Mouse (Mus musculus) heart, embryonic 12.5 days (tissue): ENCODE measurements around the gene Gdpd4. TPM values are rescaled to one million over a fixed set of nuclear protein-coding genes. Genes with fewer than 3 reads are reported as not detected.

Experiments
- ATAC-seq: fragments of 200-750 bp; cut with Nextera tagmentation; 2 replicates; pipeline ENCODE4 v1.8.0; 2017; ENCODE audit warnings: moderate TSS enrichment, moderate library complexity; ENCODE audit not compliant: insufficient number of reproducible peaks, low FRiP score
- H3K27ac ChIP-seq: fragments of 300-500 bp; sonication (generic); 2 replicates; pipeline ENCODE4 v1.5.1; 2016; ENCODE audit warnings: mild to moderate bottlenecking, moderate library complexity; ENCODE audit not compliant: poor library complexity, severe bottlenecking
- H3K27me3 ChIP-seq: fragments of 300-500 bp; sonication (generic); replicated peaks from 2 replicates; pipeline ENCODE4 v1.6.1; 2016; ENCODE audit warnings: mild to moderate bottlenecking, moderate library complexity
- H3K36me3 ChIP-seq: fragments of 300-500 bp; sonication (generic); 2 replicates; pipeline ENCODE4 v1.6.1; 2016; ENCODE audit warnings: mild to moderate bottlenecking, moderate library complexity
- H3K4me1 ChIP-seq: fragments of 300-500 bp; sonication (generic); replicated peaks from 2 replicates; pipeline ENCODE4 v1.6.1; 2016; ENCODE audit warnings: mild to moderate bottlenecking
- H3K4me2 ChIP-seq: fragments of 300-500 bp; sonication (generic); 2 replicates; pipeline ENCODE4 v1.6.1; 2016; ENCODE audit warnings: mild to moderate bottlenecking, moderate library complexity
- H3K4me3 ChIP-seq: fragments of 300-500 bp; sonication (generic); 2 replicates; pipeline ENCODE4 v1.5.1; 2016; ENCODE audit warnings: mild to moderate bottlenecking
- H3K9ac ChIP-seq: fragments of 300-500 bp; sonication (generic); 2 replicates; pipeline ENCODE4 v1.6.1; 2016; ENCODE audit warnings: mild to moderate bottlenecking, moderate library complexity
- H3K9me3 ChIP-seq: fragments of 300-500 bp; sonication (generic); replicated peaks from 2 replicates; pipeline ENCODE4 v1.6.1; 2016; ENCODE audit warnings: mild to moderate bottlenecking, moderate library complexity
- WGBS: fragments of 180-500 bp; shearing (Covaris S2); methylation state at CpG from one replicate; pipeline ENCODE4 v1.1.7; 2016; 5-methylcytosine and 5-hydroxymethylcytosine counted together
- polyA plus RNA-seq: library from polyadenylated mRNA; unstranded; fragments of >200 nt; fragmentation: Nextera tagmentation; extraction: Ambion mirVana; gene quantifications from 2 replicates; pipeline ENCODE4 v1.2.1, GENCODE M21; 2016

Gene Gdpd4
- polyA plus RNA-seq, 1 experiment from 2014 or later, result not detected

DNA sequence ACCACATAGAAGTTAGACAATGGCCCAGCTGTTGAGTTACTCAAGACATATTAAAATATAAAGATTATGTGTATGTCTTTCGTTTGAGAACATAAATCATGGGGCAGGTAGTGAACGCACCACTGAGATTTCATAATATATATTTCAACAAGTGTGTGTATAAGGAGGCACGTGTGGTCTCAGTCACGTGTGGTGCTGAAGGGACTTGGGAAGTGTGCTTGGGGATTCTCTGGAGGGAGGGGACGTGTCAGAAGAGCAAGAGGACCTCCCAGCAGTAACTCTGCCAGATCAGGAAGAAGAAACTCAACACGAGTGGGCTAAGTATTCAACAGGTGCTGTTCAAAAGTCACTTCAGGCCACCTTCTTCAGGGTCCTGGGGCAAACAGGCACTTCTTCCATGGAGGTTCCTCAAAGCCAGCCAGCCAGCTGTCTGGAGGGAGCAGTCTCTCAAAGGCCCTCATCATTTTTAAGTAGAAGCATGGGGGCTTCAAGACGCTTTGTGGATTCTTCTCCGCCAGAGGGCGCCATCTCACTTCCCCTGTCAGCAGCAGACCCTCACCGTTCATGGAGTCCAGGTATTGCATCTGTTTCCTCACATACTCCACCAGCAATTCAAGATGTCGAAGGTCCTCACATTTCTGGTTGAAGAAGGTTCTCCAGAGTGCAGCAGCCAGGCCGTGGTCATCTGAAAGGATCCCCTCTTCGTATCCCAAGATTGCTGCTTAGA, 64.5 kb downstream of the Gdpd4 start:
- no peaks in the 10 kb centered on the region for H3K9me3 ChIP-seq
- no peak overlapping the region for H3K9ac ChIP-seq
- H3K4me1 ChIP-seq, result no peaks in the 10 kb centered on the region
- H3K36me3 ChIP-seq, result no peaks in the 10 kb centered on the region
- H3K27ac ChIP-seq, result no peak overlapping the region
- H3K4me2 ChIP-seq, result no peak overlapping the region
- no peaks in the 10 kb centered on the region for H3K27me3 ChIP-seq
- ATAC-seq, result no peak
- WGBS, result 47% methylated on average over 13 of the region's 13 CpGs
- no peak overlapping the region for H3K4me3 ChIP-seq

DNA sequence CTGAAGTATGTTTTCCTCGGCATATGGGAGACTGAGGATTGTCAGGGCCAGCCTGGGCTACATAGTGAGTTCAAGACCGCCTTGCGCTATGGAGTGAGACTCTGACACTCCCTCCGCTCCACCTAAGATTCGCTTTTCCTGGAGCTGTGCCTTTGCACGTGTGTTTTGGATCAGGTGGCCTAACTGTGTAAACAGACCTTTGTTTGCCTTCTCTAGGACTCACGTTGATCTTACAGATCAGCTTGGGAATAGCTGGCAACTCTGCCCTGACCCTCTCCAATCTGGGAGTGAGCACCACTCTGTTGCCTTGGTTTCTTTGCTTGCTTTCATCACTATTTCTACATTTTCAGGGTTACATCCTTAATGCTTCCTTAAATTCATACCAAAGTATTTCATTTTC, 82.9 kb downstream of the Gdpd4 start:
- Histone ChIP-seq H3K27me3 (no peaks in the 10 kb centered on the region), H3K4me1 (no peaks in the 10 kb centered on the region), H3K9ac (no peak overlapping the region), H3K27ac (no peak overlapping the region), H3K36me3 (no peaks in the 10 kb centered on the region), H3K4me2 (no peak overlapping the region), H3K4me3 (no peak overlapping the region), H3K9me3 (0 out of 2 replicates have a peak, but pooled peaks cover 4% of the 10 kb centered on the region)
- WGBS, result 73% methylated on average over 7 of the region's 7 CpGs
- no peak for ATAC-seq

DNA sequence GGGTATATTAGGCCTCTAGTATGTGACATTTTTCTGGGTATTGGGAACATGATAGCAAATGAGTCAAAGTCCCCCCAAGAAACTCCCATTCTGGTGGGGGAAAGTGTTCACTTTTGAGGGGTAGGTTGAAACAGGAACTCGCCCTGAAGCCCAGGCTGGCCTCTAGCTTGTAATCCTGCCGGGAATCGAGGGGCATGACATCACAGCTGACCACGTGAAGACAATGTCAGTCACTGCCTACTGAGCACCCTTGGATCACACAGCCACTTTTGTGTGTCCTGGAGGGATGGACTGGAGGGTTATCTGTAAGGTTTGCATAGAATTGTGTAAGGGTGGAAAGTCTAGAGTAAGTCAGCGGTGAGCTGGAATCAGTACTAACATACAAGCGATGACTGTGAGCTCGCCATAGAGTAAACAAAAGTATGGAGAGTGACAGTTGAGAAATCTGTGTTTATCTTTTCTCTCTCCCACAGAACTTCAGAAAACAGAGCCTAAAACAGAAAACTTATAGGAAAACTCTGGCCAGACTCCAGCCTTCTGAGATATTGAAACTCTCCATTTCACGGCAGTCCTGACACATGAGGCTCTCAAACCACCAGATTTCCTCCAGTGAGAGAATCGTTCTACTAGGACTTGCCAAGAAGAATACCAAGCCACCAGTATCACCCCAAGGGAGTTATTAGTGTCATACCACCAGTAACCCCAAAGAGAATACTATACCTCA, 128.5 kb downstream of the Gdpd4 start:
- H3K9me3 ChIP-seq, result no peaks in the 10 kb centered on the region
- no peak overlapping the region for H3K27ac ChIP-seq
- ATAC-seq, result no peak
- no peak overlapping the region for H3K9ac ChIP-seq
- no peaks in the 10 kb centered on the region; the same call in 1 of the 2 replicates for H3K36me3 ChIP-seq
- no peaks in the 10 kb centered on the region for H3K4me1 ChIP-seq
- no peak overlapping the region for H3K4me2 ChIP-seq
- H3K27me3 ChIP-seq, result no peaks in the 10 kb centered on the region
- H3K4me3 ChIP-seq, result no peak overlapping the region
- 60% methylated on average over 9 of the region's 9 CpGs for WGBS

DNA sequence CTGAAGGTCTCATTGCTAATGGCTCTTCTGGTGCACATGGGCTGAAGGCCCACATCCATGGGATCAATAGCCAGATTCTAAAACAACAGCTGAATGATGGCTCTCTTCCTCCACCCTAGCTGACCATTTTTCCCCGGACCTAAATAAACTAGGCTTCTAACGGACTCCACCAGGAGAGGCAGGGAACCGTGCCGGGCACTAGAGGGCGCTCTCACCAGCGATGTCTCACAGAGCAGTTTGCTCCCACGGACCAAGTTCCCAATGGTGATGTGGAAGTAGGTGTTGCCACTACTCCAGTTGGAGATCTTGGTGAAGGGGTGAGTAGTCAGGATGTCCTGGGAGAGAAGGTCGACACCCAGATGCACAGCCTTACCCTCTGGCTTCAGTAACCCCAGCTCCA, 132.2 kb downstream of the Gdpd4 start:
- Histone ChIP-seq H3K4me2 (no peak overlapping the region), H3K9ac (no peak overlapping the region), H3K36me3 (peaks cover 3% of the 10 kb centered on the region; the same call in 1 of the 2 replicates), H3K27ac (no peak overlapping the region), H3K4me3 (no peak overlapping the region), H3K4me1 (no peaks in the 10 kb centered on the region), H3K9me3 (no peaks in the 10 kb centered on the region), H3K27me3 (no peaks in the 10 kb centered on the region)
- ATAC-seq, result no peak
- WGBS, result 22% methylated on average over 8 of the region's 8 CpGs

DNA sequence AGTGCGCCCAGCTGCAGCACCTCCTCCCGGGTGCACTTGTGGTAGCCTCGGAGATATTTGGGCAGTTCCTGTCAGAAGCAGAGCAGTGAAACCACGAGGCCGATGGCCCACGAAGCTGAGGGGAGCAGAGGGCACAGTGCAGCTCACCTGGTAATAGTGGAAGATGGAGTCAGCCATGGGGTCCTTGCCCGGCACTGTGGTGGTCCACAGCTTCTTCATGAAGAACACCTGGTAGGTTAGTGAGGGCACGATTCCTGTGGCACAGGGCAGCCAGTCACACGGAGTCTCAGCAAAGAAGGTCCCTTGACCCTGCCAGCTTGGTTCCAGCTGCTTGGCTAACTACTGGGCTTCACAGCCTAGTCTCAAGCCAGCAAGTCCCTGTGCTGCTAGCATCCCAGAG, 134.7 kb downstream of the Gdpd4 start:
- Histone ChIP-seq H3K36me3 (peaks cover 3% of the 10 kb centered on the region; the same call in 1 of the 2 replicates), H3K9me3 (no peaks in the 10 kb centered on the region), H3K4me1 (no peaks in the 10 kb centered on the region), H3K27ac (no peak overlapping the region), H3K9ac (no peak overlapping the region), H3K27me3 (no peaks in the 10 kb centered on the region), H3K4me2 (no peak overlapping the region), H3K4me3 (no peak overlapping the region)
- 80% methylated on average over 9 of the region's 9 CpGs for WGBS
- ATAC-seq, result no peak

DNA sequence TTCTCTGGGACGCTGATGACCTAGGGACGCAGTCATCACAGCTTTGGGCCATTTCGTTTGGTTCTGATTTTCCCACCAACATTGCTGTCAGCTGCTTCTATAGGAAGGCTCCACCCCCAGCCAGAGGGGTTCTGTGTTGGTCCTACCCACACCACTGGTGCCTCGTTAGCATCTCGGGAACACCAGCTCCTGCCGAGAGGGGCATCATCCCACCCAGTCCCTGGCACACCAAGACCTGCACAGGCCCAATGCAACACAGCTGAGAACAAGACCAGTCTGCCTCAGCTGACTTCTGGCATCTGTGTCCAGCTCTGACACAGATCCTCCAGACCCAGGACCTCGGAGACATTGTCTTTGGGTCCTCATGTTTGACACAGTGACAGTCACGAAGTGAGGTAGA, 135.2 kb downstream of the Gdpd4 start:
- Histone ChIP-seq H3K27me3 (no peaks in the 10 kb centered on the region), H3K4me2 (no peak overlapping the region)
- 83% methylated on average over 8 of the region's 8 CpGs for WGBS

DNA sequence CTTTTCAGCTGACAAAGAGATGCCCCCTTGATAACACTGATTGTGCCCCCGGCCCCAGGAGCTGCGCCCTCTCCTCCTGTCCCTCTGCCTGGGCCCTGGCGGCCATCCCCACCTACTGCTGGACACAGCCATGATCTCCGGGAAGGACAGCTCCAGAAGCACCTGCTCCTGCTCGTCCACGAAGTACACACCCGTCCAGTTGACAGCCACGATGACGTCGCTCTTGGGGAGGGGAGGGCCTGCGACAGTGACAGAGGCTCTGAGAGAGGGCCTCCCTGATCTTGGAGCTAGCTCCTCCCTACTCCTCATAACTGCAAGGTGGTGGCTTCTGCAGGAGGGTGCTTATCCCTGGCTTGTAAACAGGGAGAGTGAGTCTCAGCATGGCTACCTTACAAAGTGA, 146.5 kb downstream of the Gdpd4 start:
- H3K36me3 ChIP-seq, result peaks cover 9% of the 10 kb centered on the region; the same call in 1 of the 2 replicates
- H3K27me3 ChIP-seq, result no peaks in the 10 kb centered on the region
- no peak overlapping the region for H3K4me3 ChIP-seq
- H3K9ac ChIP-seq, result no peak overlapping the region
- no peaks in the 10 kb centered on the region for H3K9me3 ChIP-seq
- no peaks in the 10 kb centered on the region for H3K4me1 ChIP-seq
- 62% methylated on average over 11 of the region's 11 CpGs for WGBS
- H3K27ac ChIP-seq, result no peak overlapping the region
- no peak for ATAC-seq
- no peak overlapping the region for H3K4me2 ChIP-seq

More for the DNA sequence above, 135.2 kb downstream of the Gdpd4 start:
- no peak overlapping the region for H3K4me3 ChIP-seq
- no peaks in the 10 kb centered on the region for H3K4me1 ChIP-seq
- no peak for ATAC-seq
- H3K9ac ChIP-seq, result no peak overlapping the region
- peaks cover 3% of the 10 kb centered on the region; the same call in 1 of the 2 replicates for H3K36me3 ChIP-seq
- H3K27ac ChIP-seq, result no peak overlapping the region
- H3K9me3 ChIP-seq, result no peaks in the 10 kb centered on the region

DNA sequence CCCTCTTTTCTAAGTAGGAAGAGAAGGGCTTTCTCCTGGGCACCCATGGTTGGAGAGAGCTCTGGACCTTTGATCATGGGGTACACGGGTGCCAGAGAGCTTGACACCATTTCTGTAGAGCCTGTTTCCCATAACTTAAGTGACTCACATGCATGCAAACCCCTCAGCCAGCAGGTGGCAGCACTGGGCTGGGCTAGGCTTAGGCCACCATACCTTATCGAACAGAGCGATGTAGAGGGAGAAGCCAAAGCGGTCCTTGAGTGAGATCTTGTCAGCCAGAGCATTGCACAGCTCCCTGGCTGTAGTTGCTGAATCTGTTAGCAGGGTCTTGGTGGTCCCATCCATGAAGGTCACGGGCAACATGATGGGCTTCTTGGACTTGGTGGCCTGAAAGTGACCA, 151.9 kb downstream of the Gdpd4 start:
- no peak overlapping the region for H3K4me2 ChIP-seq
- 31% methylated on average over 5 of the region's 5 CpGs for whole genome bisulfite sequencing
- H3K27ac ChIP-seq, result no peak overlapping the region
- ATAC-seq, result no peak
- no peak overlapping the region for H3K9ac ChIP-seq
- no peaks in the 10 kb centered on the region for H3K27me3 ChIP-seq
- H3K4me1 ChIP-seq, result no peaks in the 10 kb centered on the region
- H3K9me3 ChIP-seq, result no peaks in the 10 kb centered on the region
- no peak overlapping the region for H3K4me3 ChIP-seq
- H3K36me3 ChIP-seq, result peaks cover 11% of the 10 kb centered on the region; the same call in 1 of the 2 replicates

DNA sequence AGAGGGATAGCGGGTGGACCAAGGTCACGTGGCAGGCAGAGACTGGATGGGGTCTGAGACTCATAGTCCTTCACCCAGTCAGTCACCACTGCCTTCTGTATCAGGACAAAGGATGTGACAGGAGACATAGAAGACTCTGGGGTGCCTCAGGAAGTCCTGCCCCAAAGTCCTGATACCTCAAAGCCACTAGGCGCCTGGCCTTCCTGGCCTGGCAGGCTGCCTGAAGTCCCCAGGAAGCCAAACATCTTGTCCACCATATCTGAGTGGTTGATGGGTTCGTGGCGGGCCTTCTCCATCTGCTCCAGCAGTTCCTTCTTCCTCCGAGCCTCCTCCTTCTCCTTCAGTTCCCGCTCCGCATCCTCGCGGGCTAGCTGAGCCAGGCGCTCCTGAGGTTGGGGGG, 157.7 kb downstream of the Gdpd4 start:
- H3K36me3 ChIP-seq, result peaks cover 34% of the 10 kb centered on the region
- H3K4me3 ChIP-seq, result no peak overlapping the region
- no peak for ATAC-seq
- H3K27ac ChIP-seq, result no peak overlapping the region
- 74% methylated on average over 11 of the region's 11 CpGs for WGBS
- no peak overlapping the region for H3K9ac ChIP-seq
- H3K4me2 ChIP-seq, result no peak overlapping the region
- H3K4me1 ChIP-seq, result peaks cover 10% of the 10 kb centered on the region
- no peaks in the 10 kb centered on the region for H3K27me3 ChIP-seq
- no peaks in the 10 kb centered on the region for H3K9me3 ChIP-seq

DNA sequence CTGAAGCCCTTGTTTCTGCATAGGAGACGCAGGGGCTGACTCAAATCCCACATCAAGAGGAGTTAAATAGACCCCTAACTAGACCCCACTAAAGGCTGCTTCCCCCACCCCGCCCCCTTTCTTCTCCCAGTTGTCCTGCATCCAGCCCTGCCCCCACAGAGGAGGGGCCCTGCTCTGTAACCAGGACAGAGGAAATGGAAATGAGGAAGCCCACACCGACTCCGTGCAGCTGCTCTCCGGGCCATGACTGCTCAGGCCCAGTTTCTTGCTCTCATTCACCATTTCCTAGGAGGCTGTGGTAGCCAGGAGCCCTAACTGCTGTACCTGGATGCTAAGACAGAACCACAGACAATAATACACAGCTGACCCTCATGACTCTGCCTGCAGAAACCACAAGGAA, 162.6 kb downstream of the Gdpd4 start:
- Histone ChIP-seq H3K4me2 (no peak overlapping the region), H3K27me3 (no peaks in the 10 kb centered on the region), H3K36me3 (peaks cover 17% of the 10 kb centered on the region), H3K9ac (no peak overlapping the region), H3K9me3 (no peaks in the 10 kb centered on the region), H3K27ac (0 out of 2 replicates have a peak overlapping the region, but pooled peaks have one; percentile 1), H3K4me1 (peaks cover 43% of the 10 kb centered on the region), H3K4me3 (no peak overlapping the region)
- ATAC-seq, result no peak
- 33% methylated on average over 5 of the region's 5 CpGs for WGBS

DNA sequence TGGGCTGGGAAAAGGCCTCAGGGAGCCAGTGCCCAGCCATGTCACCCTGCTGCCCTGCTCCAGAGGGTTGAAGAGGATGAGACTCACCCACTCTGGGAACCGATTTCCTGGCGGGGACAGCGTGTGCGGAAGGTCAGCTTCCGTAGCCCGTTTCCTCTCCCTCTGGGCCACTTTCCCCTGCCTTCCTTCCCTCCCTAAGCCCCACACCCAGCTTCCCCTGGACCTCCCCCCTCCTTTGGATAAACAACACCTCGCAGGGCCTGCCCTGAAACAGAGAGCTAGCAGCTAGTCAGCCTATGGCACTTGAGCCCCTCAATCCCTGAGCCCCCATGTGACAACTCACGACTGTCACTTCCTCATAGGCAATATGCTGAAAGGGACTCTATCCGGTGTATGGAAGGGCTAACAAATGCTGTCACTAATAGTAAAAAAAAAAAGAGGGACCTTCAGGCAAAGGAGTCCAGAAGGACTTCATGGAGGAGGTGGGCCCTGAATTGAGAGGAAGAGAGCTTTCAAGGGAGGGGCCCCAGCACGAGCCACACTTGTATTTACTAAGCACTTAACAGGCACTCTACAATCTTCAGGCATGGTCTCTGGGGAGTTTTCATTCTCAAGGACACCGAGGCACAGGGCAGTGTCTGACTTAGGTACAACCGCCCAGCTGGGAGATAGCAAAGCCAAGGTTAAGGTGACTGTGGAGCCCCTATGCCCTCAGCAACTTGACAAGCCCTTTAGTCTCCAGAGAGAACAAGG, 165.0 kb downstream of the Gdpd4 start:
- Histone ChIP-seq H3K27me3 (no peaks in the 10 kb centered on the region), H3K27ac (peak overlapping the region; percentile 47), H3K9me3 (no peaks in the 10 kb centered on the region), H3K4me1 (peaks cover 40% of the 10 kb centered on the region), H3K4me3 (no peak overlapping the region), H3K9ac (no peak overlapping the region), H3K36me3 (peaks cover 7% of the 10 kb centered on the region; the same call in 1 of the 2 replicates), H3K4me2 (peak overlapping the region; percentile 33)
- 24% methylated on average over 12 of the region's 12 CpGs for WGBS
- ATAC-seq, result peak; percentile 54
